Mouse (Mus musculus) intestine, embryonic 15.5 days (tissue): Measurements from ENCODE around the gene Grb2. TPM values are rescaled to one million over a fixed set of nuclear protein-coding genes. Genes with fewer than 3 reads are reported as not detected.

Experiments
- ATAC-seq: fragments of 200-750 bp; cut with Nextera tagmentation; 2 replicates; pipeline ENCODE4 v1.8.0; 2017; ENCODE audit warnings: moderate TSS enrichment, moderate library complexity
- H3K27ac ChIP-seq: fragments of 300-500 bp; sonication (generic); 2 replicates; pipeline ENCODE4 v1.5.1; 2015; ENCODE audit warnings: mild to moderate bottlenecking, inconsistent platforms
- H3K27me3 ChIP-seq: fragments of 300-500 bp; sonication (generic); replicated peaks from 2 replicates; pipeline ENCODE4 v1.6.1; 2015; ENCODE audit warnings: inconsistent platforms
- H3K36me3 ChIP-seq: fragments of 300-500 bp; sonication (generic); 2 replicates; pipeline ENCODE4 v1.6.1; 2015; ENCODE audit warnings: inconsistent platforms
- H3K4me1 ChIP-seq: fragments of 300-500 bp; sonication (generic); replicated peaks from 2 replicates; pipeline ENCODE4 v1.6.1; 2015; ENCODE audit warnings: inconsistent platforms
- H3K4me2 ChIP-seq: fragments of 300-500 bp; sonication (generic); replicated peaks from 2 replicates; pipeline ENCODE4 v1.6.1; 2015; ENCODE audit warnings: mild to moderate bottlenecking, inconsistent platforms
- H3K4me3 ChIP-seq: fragments of 300-500 bp; sonication (generic); replicated peaks from 2 replicates; pipeline ENCODE4 v1.5.1; 2015; ENCODE audit warnings: inconsistent platforms
- H3K9ac ChIP-seq: fragments of 300-500 bp; sonication (generic); 2 replicates; pipeline ENCODE4 v1.6.1; 2015; ENCODE audit warnings: inconsistent platforms
- H3K9me3 ChIP-seq: fragments of 300-500 bp; sonication (generic); 2 replicates; pipeline ENCODE4 v1.6.1; 2016; ENCODE audit warnings: inconsistent platforms
- WGBS: fragments of 180-500 bp; shearing (Covaris S2); methylation state at CpG from one replicate; pipeline ENCODE4 v1.1.7; 2015; 5-methylcytosine and 5-hydroxymethylcytosine counted together
- polyA plus RNA-seq: library from polyadenylated mRNA; unstranded; fragments of >200 nt; fragmentation: Nextera tagmentation; extraction: Ambion mirVana; gene quantifications from 2 replicates; pipeline ENCODE4 v1.2.1, GENCODE M21; 2015

The Grb2 gene
- polyA plus RNA-seq, 1 experiment from 2014 or later = 79.4 TPM

GRCm38 (mm10) chr11:115679554-115680238 is 28.7 kb downstream of the Grb2 start:
- Histone ChIP-seq H3K27me3 (no peaks in the 10 kb centered on the region), H3K9ac (no peak overlapping the region), H3K36me3 (0 out of 2 replicates have a peak, but pooled peaks cover 4% of the 10 kb centered on the region), H3K27ac (no peak overlapping the region), H3K9me3 (no peaks in the 10 kb centered on the region), H3K4me1 (no peaks in the 10 kb centered on the region), H3K4me3 (no peak overlapping the region), H3K4me2 (no peak overlapping the region)
- no peak for ATAC-seq
- WGBS = 91% methylated on average over 9 of the region's 9 CpGs

- WGBS = 97% methylated on average over 6 of the region's 6 CpGs
- H3K4me1 ChIP-seq = 0 out of 2 replicates have a peak, but pooled peaks cover 6% of the 10 kb centered on the region
- H3K4me2 ChIP-seq = no peak overlapping the region
- no peaks in the 10 kb centered on the region for H3K9me3 ChIP-seq
- H3K9ac ChIP-seq = no peak overlapping the region
- H3K36me3 ChIP-seq = 0 out of 2 replicates have a peak, but pooled peaks cover 4% of the 10 kb centered on the region
- H3K27ac ChIP-seq = no peak overlapping the region
- ATAC-seq = no peak
- no peak overlapping the region for H3K4me3 ChIP-seq
- H3K27me3 ChIP-seq = no peaks in the 10 kb centered on the region
These were observed 29.5 kb downstream of the Grb2 start for GRCm38 (mm10) chr11:115678861-115679260.

- Histone ChIP-seq H3K27ac (no peak overlapping the region), H3K27me3 (no peaks in the 10 kb centered on the region), H3K4me3 (no peak overlapping the region), H3K9me3 (no peaks in the 10 kb centered on the region), H3K36me3 (0 out of 2 replicates have a peak, but pooled peaks cover 3% of the 10 kb centered on the region), H3K9ac (no peak overlapping the region), H3K4me1 (0 out of 2 replicates have a peak, but pooled peaks cover 6% of the 10 kb centered on the region), H3K4me2 (no peak overlapping the region)
- no peak for ATAC-seq
- WGBS = 83% methylated on average over 3 of the region's 3 CpGs
These were observed 30.9 kb downstream of the Grb2 start for GRCm38 (mm10) chr11:115677511-115677910.

GRCm38 (mm10) chr11:115676738-115677137 is 31.7 kb downstream of the Grb2 start:
- H3K4me1 ChIP-seq = 0 out of 2 replicates have a peak, but pooled peaks cover 6% of the 10 kb centered on the region
- no peak overlapping the region for H3K27ac ChIP-seq
- no peak overlapping the region for H3K9ac ChIP-seq
- H3K4me2 ChIP-seq = no peak overlapping the region
- ATAC-seq = no peak
- H3K27me3 ChIP-seq = no peaks in the 10 kb centered on the region
- H3K36me3 ChIP-seq = no peaks in the 10 kb centered on the region
- no peaks in the 10 kb centered on the region for H3K9me3 ChIP-seq
- WGBS = 87% methylated on average over 8 of the region's 8 CpGs
- H3K4me3 ChIP-seq = no peak overlapping the region

GRCm38 (mm10) chr11:115674235-115674865 is 34.0 kb downstream of the Grb2 start:
- peaks cover 13% of the 10 kb centered on the region for H3K4me1 ChIP-seq
- H3K9ac ChIP-seq = no peak overlapping the region
- H3K27ac ChIP-seq = no peak overlapping the region
- H3K9me3 ChIP-seq = no peaks in the 10 kb centered on the region
- WGBS = 77% methylated on average over 9 of the region's 9 CpGs
- H3K4me3 ChIP-seq = no peak overlapping the region
- H3K4me2 ChIP-seq = no peak overlapping the region
- no peaks in the 10 kb centered on the region for H3K36me3 ChIP-seq
- H3K27me3 ChIP-seq = no peaks in the 10 kb centered on the region
- ATAC-seq = no peak

- no peak overlapping the region for H3K4me2 ChIP-seq
- H3K4me3 ChIP-seq = no peak overlapping the region
- 83% methylated on average over 9 of the region's 9 CpGs for WGBS
- no peak overlapping the region for H3K9ac ChIP-seq
- H3K9me3 ChIP-seq = no peaks in the 10 kb centered on the region
- H3K4me1 ChIP-seq = peaks cover 13% of the 10 kb centered on the region
- no peak for ATAC-seq
- H3K36me3 ChIP-seq = no peaks in the 10 kb centered on the region
- no peak overlapping the region for H3K27ac ChIP-seq
- no peaks in the 10 kb centered on the region for H3K27me3 ChIP-seq
These were observed 34.7 kb downstream of the Grb2 start for GRCm38 (mm10) chr11:115673471-115674234.

GRCm38 (mm10) chr11:115672226-115672987 is 36.0 kb downstream of the Grb2 start:
- Histone ChIP-seq H3K9me3 (no peaks in the 10 kb centered on the region), H3K4me1 (peaks cover 13% of the 10 kb centered on the region), H3K4me3 (no peak overlapping the region), H3K36me3 (no peaks in the 10 kb centered on the region), H3K9ac (no peak overlapping the region), H3K4me2 (no peak overlapping the region), H3K27ac (no peak overlapping the region), H3K27me3 (no peaks in the 10 kb centered on the region)
- WGBS = 84% methylated on average over 7 of the region's 7 CpGs
- ATAC-seq = no peak

- Histone ChIP-seq H3K27ac (0 out of 2 replicates have a peak overlapping the region, but pooled peaks have one; percentile 4), H3K4me2 (no peak overlapping the region), H3K27me3 (no peaks in the 10 kb centered on the region), H3K9me3 (no peaks in the 10 kb centered on the region), H3K4me3 (no peak overlapping the region), H3K9ac (no peak overlapping the region), H3K36me3 (no peaks in the 10 kb centered on the region), H3K4me1 (peaks cover 13% of the 10 kb centered on the region)
- WGBS = 26% methylated on average over 5 of the region's 5 CpGs
- ATAC-seq = peak; percentile 91
These were observed 37.8 kb downstream of the Grb2 start for GRCm38 (mm10) chr11:115670451-115671050.

GRCm38 (mm10) chr11:115663676-115664335 is 44.6 kb downstream of the Grb2 start:
- no peak overlapping the region for H3K4me3 ChIP-seq
- ATAC-seq = no peak
- 77% methylated on average over 4 of the region's 4 CpGs for WGBS
- H3K36me3 ChIP-seq = peaks cover 12% of the 10 kb centered on the region; the same call in 1 of the 2 replicates
- H3K27ac ChIP-seq = no peak overlapping the region
- H3K4me1 ChIP-seq = no peaks in the 10 kb centered on the region
- no peaks in the 10 kb centered on the region for H3K9me3 ChIP-seq
- no peak overlapping the region for H3K4me2 ChIP-seq
- H3K9ac ChIP-seq = no peak overlapping the region
- no peaks in the 10 kb centered on the region for H3K27me3 ChIP-seq

- ATAC-seq = no peak
- Histone ChIP-seq H3K27me3 (no peaks in the 10 kb centered on the region), H3K4me2 (no peak overlapping the region), H3K9me3 (no peaks in the 10 kb centered on the region), H3K27ac (no peak overlapping the region), H3K36me3 (peaks cover 12% of the 10 kb centered on the region; the same call in 1 of the 2 replicates), H3K4me3 (no peak overlapping the region), H3K9ac (no peak overlapping the region), H3K4me1 (no peaks in the 10 kb centered on the region)
- WGBS = 93% methylated on average over 4 of the region's 4 CpGs
These were observed 48.0 kb downstream of the Grb2 start for GRCm38 (mm10) chr11:115660376-115660775.

GRCm38 (mm10) chr11:115658521-115658920 is 49.9 kb downstream of the Grb2 start:
- H3K9me3 ChIP-seq = no peaks in the 10 kb centered on the region
- no peaks in the 10 kb centered on the region for H3K27me3 ChIP-seq
- ATAC-seq = no peak
- 80% methylated on average over 6 of the region's 6 CpGs for WGBS
- H3K9ac ChIP-seq = no peak overlapping the region
- H3K4me2 ChIP-seq = no peak overlapping the region
- H3K4me3 ChIP-seq = no peak overlapping the region
- no peak overlapping the region for H3K27ac ChIP-seq
- no peaks in the 10 kb centered on the region for H3K4me1 ChIP-seq
- peaks cover 12% of the 10 kb centered on the region for H3K36me3 ChIP-seq
